Mouse (Mus musculus) neural tube, embryonic 14.5 days (tissue): ENCODE measurements around the gene Emp2. TPM values are rescaled to one million over a fixed set of nuclear protein-coding genes. Genes with fewer than 3 reads are reported as not detected.

Source experiments
- ATAC-seq: fragments of 200-750 bp; cut with Nextera tagmentation; 2 replicates; pipeline ENCODE4 v1.8.0; 2017; ENCODE audit warnings: low read depth, mild to moderate bottlenecking, moderate TSS enrichment, moderate library complexity
- H3K27ac ChIP-seq: fragments of 300-500 bp; sonication (generic); 2 replicates; pipeline ENCODE4 v1.5.1; 2014; ENCODE audit warnings: low read depth, mild to moderate bottlenecking, control low read depth, low read length, moderate library complexity, mixed read lengths
- H3K27me3 ChIP-seq: fragments of 300-500 bp; sonication (generic); 2 replicates; pipeline ENCODE4 v1.6.1; 2014; ENCODE audit warnings: low read length; ENCODE audit not compliant: control insufficient read depth, insufficient read depth
- H3K36me3 ChIP-seq: fragments of 300-500 bp; sonication (generic); 2 replicates; pipeline ENCODE4 v1.6.1; 2014; ENCODE audit warnings: low read length, mixed read lengths; ENCODE audit not compliant: control insufficient read depth, insufficient read depth
- H3K4me1 ChIP-seq: fragments of 300-500 bp; sonication (generic); 2 replicates; pipeline ENCODE4 v1.6.1; 2014; ENCODE audit warnings: low read length; ENCODE audit not compliant: control insufficient read depth, insufficient read depth
- H3K4me2 ChIP-seq: fragments of 300-500 bp; sonication (generic); 2 replicates; pipeline ENCODE4 v1.6.1; 2014; ENCODE audit warnings: mild to moderate bottlenecking, low read depth, low read length, control low read depth
- H3K4me3 ChIP-seq: fragments of 300-500 bp; sonication (generic); 2 replicates; pipeline ENCODE4 v1.5.1; 2014; ENCODE audit warnings: low read depth, low read length, control low read depth, mixed read lengths
- H3K9ac ChIP-seq: fragments of 300-500 bp; sonication (generic); replicated peaks from 2 replicates; pipeline ENCODE4 v1.6.1; 2014; ENCODE audit warnings: low read depth, mild to moderate bottlenecking, control low read depth, low read length, mixed read lengths
- H3K9me3 ChIP-seq: fragments of 300-500 bp; sonication (generic); 2 replicates; pipeline ENCODE4 v1.6.1; 2016; ENCODE audit warnings: low read length; ENCODE audit not compliant: control insufficient read depth
- WGBS: fragments of 180-500 bp; shearing (Covaris S2); extraction: QIAGEN DNeasy Blood & Tissue Kit; methylation state at CpG from one replicate; pipeline ENCODE4 v1.1.7; 2014; 5-methylcytosine and 5-hydroxymethylcytosine counted together
- polyA plus RNA-seq: library from polyadenylated mRNA; unstranded; fragments of >200 nt; fragmentation: Nextera tagmentation; extraction: Ambion mirVana; gene quantifications from 2 replicates; pipeline ENCODE4 v1.2.1, GENCODE M21; 2014

The Emp2 gene
- polyA plus RNA-seq, 1 experiment from 2014 or later, result 17.7 TPM

- Histone ChIP-seq H3K9ac (no peak overlapping the region), H3K4me2 (no peak overlapping the region), H3K36me3 (no peaks in the 10 kb centered on the region), H3K4me3 (no peak overlapping the region), H3K4me1 (no peaks in the 10 kb centered on the region), H3K27me3 (no peaks in the 10 kb centered on the region), H3K9me3 (no peaks in the 10 kb centered on the region), H3K27ac (no peak overlapping the region)
- WGBS, result 51% methylated on average over 5 of the region's 5 CpGs
- ATAC-seq, result no peak
These were observed 6.4 kb downstream of the Emp2 start for GRCm38 (mm10) chr16:10307351-10307750.

GRCm38 (mm10) chr16:10306101-10306500 is 7.7 kb downstream of the Emp2 start:
- H3K4me1 ChIP-seq, result no peaks in the 10 kb centered on the region
- H3K27me3 ChIP-seq, result no peaks in the 10 kb centered on the region
- no peak overlapping the region for H3K4me2 ChIP-seq
- no peak overlapping the region for H3K4me3 ChIP-seq
- H3K9me3 ChIP-seq, result no peaks in the 10 kb centered on the region
- no peak for ATAC-seq
- H3K9ac ChIP-seq, result no peak overlapping the region
- WGBS, result 67% methylated on average over 3 of the region's 3 CpGs
- H3K36me3 ChIP-seq, result no peaks in the 10 kb centered on the region
- no peak overlapping the region for H3K27ac ChIP-seq

GRCm38 (mm10) chr16:10301337-10301736 is 12.4 kb downstream of the Emp2 start:
- no peak overlapping the region for H3K9ac ChIP-seq
- no peaks in the 10 kb centered on the region for H3K4me1 ChIP-seq
- ATAC-seq, result no peak
- no peaks in the 10 kb centered on the region for H3K9me3 ChIP-seq
- H3K27me3 ChIP-seq, result no peaks in the 10 kb centered on the region
- H3K4me2 ChIP-seq, result no peak overlapping the region
- H3K36me3 ChIP-seq, result no peaks in the 10 kb centered on the region
- H3K4me3 ChIP-seq, result no peak overlapping the region
- 89% methylated on average over 3 of the region's 3 CpGs for WGBS
- no peak overlapping the region for H3K27ac ChIP-seq

GRCm38 (mm10) chr16:10300231-10301186 is 13.3 kb downstream of the Emp2 start:
- no peak overlapping the region for H3K4me3 ChIP-seq
- 59% methylated on average over 3 of the region's 3 CpGs for WGBS
- no peaks in the 10 kb centered on the region for H3K36me3 ChIP-seq
- H3K27ac ChIP-seq, result no peak overlapping the region
- no peak for ATAC-seq
- no peaks in the 10 kb centered on the region for H3K9me3 ChIP-seq
- no peak overlapping the region for H3K4me2 ChIP-seq
- H3K27me3 ChIP-seq, result no peaks in the 10 kb centered on the region
- H3K4me1 ChIP-seq, result no peaks in the 10 kb centered on the region
- H3K9ac ChIP-seq, result no peak overlapping the region

GRCm38 (mm10) chr16:10299637-10300036 is 14.1 kb downstream of the Emp2 start:
- Histone ChIP-seq H3K9ac (no peak overlapping the region), H3K4me1 (no peaks in the 10 kb centered on the region), H3K9me3 (no peaks in the 10 kb centered on the region), H3K4me3 (no peak overlapping the region), H3K27me3 (no peaks in the 10 kb centered on the region), H3K27ac (no peak overlapping the region), H3K36me3 (no peaks in the 10 kb centered on the region), H3K4me2 (no peak overlapping the region)
- 25% methylated on average over 8 of the region's 8 CpGs for WGBS
- no peak for ATAC-seq

- WGBS, result 86% methylated on average over 10 of the region's 10 CpGs
- Histone ChIP-seq H3K4me2 (no peak overlapping the region), H3K9ac (no peak overlapping the region), H3K4me1 (no peaks in the 10 kb centered on the region), H3K27ac (no peak overlapping the region), H3K36me3 (no peaks in the 10 kb centered on the region), H3K27me3 (no peaks in the 10 kb centered on the region), H3K9me3 (no peaks in the 10 kb centered on the region), H3K4me3 (no peak overlapping the region)
- ATAC-seq, result no peak
These were observed 15.8 kb downstream of the Emp2 start for GRCm38 (mm10) chr16:10297696-10298644.

GRCm38 (mm10) chr16:10288115-10288514 is 25.7 kb downstream of the Emp2 start:
- H3K9me3 ChIP-seq, result no peaks in the 10 kb centered on the region
- WGBS, result 86% methylated on average over 6 of the region's 6 CpGs
- H3K27me3 ChIP-seq, result no peaks in the 10 kb centered on the region
- no peaks in the 10 kb centered on the region for H3K4me1 ChIP-seq
- H3K4me2 ChIP-seq, result no peak overlapping the region
- H3K27ac ChIP-seq, result no peak overlapping the region
- no peak for ATAC-seq
- H3K4me3 ChIP-seq, result no peak overlapping the region
- H3K9ac ChIP-seq, result no peak overlapping the region
- no peaks in the 10 kb centered on the region for H3K36me3 ChIP-seq

- ATAC-seq, result no peak
- Histone ChIP-seq H3K9me3 (no peaks in the 10 kb centered on the region), H3K4me2 (no peak overlapping the region), H3K4me1 (no peaks in the 10 kb centered on the region), H3K27me3 (no peaks in the 10 kb centered on the region), H3K9ac (no peak overlapping the region), H3K4me3 (no peak overlapping the region), H3K36me3 (no peaks in the 10 kb centered on the region), H3K27ac (no peak overlapping the region)
- 81% methylated on average over 9 of the region's 9 CpGs for WGBS
These were observed 27.1 kb downstream of the Emp2 start for GRCm38 (mm10) chr16:10286513-10287268.
